Mouse (Mus musculus): ENCODE measurements around the gene Cacnb4.
A peak's percentile ranks its signal among the peaks of the same experiment; 100 is the strongest.

Cacnb4 gene

GRCm38 (mm10) chr2:52424747-52425522 is 251.7 kb downstream of the Cacnb4 start, which contains the start of gene Arl5a:
Gene Arl5a (minus strand): TSS chr2:52424901.
- peak; percentile 93 for DNase-seq (ENCODE audit: low read depth, low spot score)

GRCm38 (mm10) chr2:52424248-52424728 is 252.3 kb downstream of the Cacnb4 start:
- DNase-seq (ENCODE audit: low read depth, low spot score): peak; percentile 75

- peak; percentile 52 for DNase-seq (ENCODE audit: low read depth, low spot score)
These were observed 252.9 kb downstream of the Cacnb4 start for GRCm38 (mm10) chr2:52423611-52424247.

- peak; percentile 62 for DNase-seq (ENCODE audit: low read depth, low spot score)
These were observed 253.6 kb downstream of the Cacnb4 start for GRCm38 (mm10) chr2:52422871-52423610.

- DNase-seq (ENCODE audit: low read depth, low spot score): no peak
These were observed 255.4 kb downstream of the Cacnb4 start for GRCm38 (mm10) chr2:52421197-52421596.

GRCm38 (mm10) chr2:52420001-52420710 is 256.5 kb downstream of the Cacnb4 start:
- DNase-seq (ENCODE audit: low read depth, low spot score): no peak

- no peak for DNase-seq (ENCODE audit: low read depth, low spot score)
These were observed 257.3 kb downstream of the Cacnb4 start for GRCm38 (mm10) chr2:52419295-52419694.

GRCm38 (mm10) chr2:52412524-52413037 is 264.1 kb downstream of the Cacnb4 start:
- peak; percentile 61 for DNase-seq (ENCODE audit: low read depth, low spot score)

- peak; percentile 40 for DNase-seq (ENCODE audit: low read depth, low spot score)
These were observed 270.2 kb downstream of the Cacnb4 start for GRCm38 (mm10) chr2:52406480-52406879.

- DNase-seq (ENCODE audit: low read depth, low spot score): no peak
These were observed 271.4 kb downstream of the Cacnb4 start for GRCm38 (mm10) chr2:52405238-52405637.

- no peak for DNase-seq (ENCODE audit: low read depth, low spot score)
These were observed 282.1 kb downstream of the Cacnb4 start for GRCm38 (mm10) chr2:52394529-52394928.

GRCm38 (mm10) chr2:52390415-52390975 is 286.1 kb downstream of the Cacnb4 start:
- no peak for DNase-seq (ENCODE audit: low read depth, low spot score)

GRCm38 (mm10) chr2:52389975-52390374 is 286.7 kb downstream of the Cacnb4 start:
- no peak for DNase-seq (ENCODE audit: low read depth, low spot score)

- DNase-seq (ENCODE audit: low read depth, low spot score): no peak
These were observed 290.2 kb downstream of the Cacnb4 start for GRCm38 (mm10) chr2:52386451-52386850.

GRCm38 (mm10) chr2:52386037-52386436 is 290.6 kb downstream of the Cacnb4 start:
- DNase-seq (ENCODE audit: low read depth, low spot score): no peak

- no peak for DNase-seq (ENCODE audit: low read depth, low spot score)
These were observed 297.8 kb downstream of the Cacnb4 start for GRCm38 (mm10) chr2:52378848-52379261.

- no peak for DNase-seq (ENCODE audit: low read depth, low spot score)
These were observed 298.2 kb downstream of the Cacnb4 start, which contains the start of gene Neb for GRCm38 (mm10) chr2:52378448-52378804. Gene Neb (minus strand): TSS chr2:52378474.
